19 mouse cellular contexts compared by ENCODE assay signal in genomic region chr16:88225616-88226015, GRCm38 (mm10).
DNase-seq lines count a peak whose midpoint lies in the region; TF ChIP-seq lines count a peak whose summit lies in the region.
"Had no signal": no experiment of that assay in that cellular context is flagged by ENCODE, and none has a peak within 500 bp of the region (broad histone marks: within the 10 kb centered on the region; RNA-seq: fewer than 3 reads in every experiment).

No protein-coding gene starts in this region.

- TF ChIP-seq CTCF in thymus, adult 2 months (IDR thresholded peaks at IDR 0.05; ENCODE audit: borderline replicate concordance, control insufficient read depth, extremely low read depth, insufficient read depth, low read length, poor library complexity): no peak

- no peak overlapping the region for H3K27ac ChIP-seq in ES-E14 (ENCODE audit: insufficient read depth, low read depth, low read length, poor library complexity, severe bottlenecking)
- no peak overlapping the region for H3K27ac ChIP-seq in hindbrain, embryonic 10.5 days
- H3K27ac ChIP-seq in thymus, adult 2 months (ENCODE audit: control insufficient read depth, insufficient read depth, low read length): no peak overlapping the region
- H3K27ac ChIP-seq: embryonic facial prominence, embryonic 10.5 days; embryonic facial prominence, embryonic 12.5 days; forebrain, embryonic 13.5 days; forebrain, embryonic 15.5 days had no signal

- H3K9me3 ChIP-seq in ES-E14 (ENCODE audit: control insufficient read depth, insufficient read depth, low read depth, low read length): no peaks in the 10 kb centered on the region
- H3K9me3 ChIP-seq in hindbrain, embryonic 10.5 days: no peaks in the 10 kb centered on the region
- H3K9me3 ChIP-seq: embryonic facial prominence, embryonic 10.5 days; embryonic facial prominence, embryonic 12.5 days; forebrain, embryonic 13.5 days; forebrain, embryonic 15.5 days had no signal

- H3K4me1 ChIP-seq in ES-E14 (ENCODE audit: control insufficient read depth in 2 of 2, insufficient read depth in 2 of 2, low read length in 2 of 2, poor library complexity in 1 of 2): no peaks in the 10 kb centered on the region
- H3K4me1 ChIP-seq in hindbrain, embryonic 10.5 days (replicated peaks): no peaks in the 10 kb centered on the region
- no peaks in the 10 kb centered on the region for H3K4me1 ChIP-seq in thymus, adult 2 months (replicated peaks; ENCODE audit: control insufficient read depth, insufficient read depth, low read length)
- H3K4me1 ChIP-seq: embryonic facial prominence, embryonic 10.5 days; embryonic facial prominence, embryonic 12.5 days; forebrain, embryonic 13.5 days; forebrain, embryonic 15.5 days had no signal

- in situ Hi-C loops in ES-E14 (cut with MboI; ENCODE audit: low sequenced_read_pairs in 2 of 2, unreplicated experiment in 2 of 2): no loop called here

- peak; percentile 57 for DNase-seq in ES-CJ7 (ENCODE audit: low read depth, low spot score)
- DNase-seq in ES-E14 (ENCODE audit: low read depth, low spot score): peak; percentile 9
- DNase-seq in ZHBTc4 (ENCODE audit: low read depth, low spot score): peak; percentile 32
- no peak for DNase-seq in hindbrain, embryonic 10.5 days (ENCODE audit: low spot score)
- DNase-seq in thymus, adult 2 months: no peak
- DNase-seq: adrenal gland, adult 2 months; adrenal gland, postnatal 10 days; adrenal gland, postnatal 25 days; cerebellum, adult 11 months; cerebellum, adult 18-20 months; cerebellum, adult 8-10 months; cerebellum, adult 9-11 months; cerebellum, postnatal 14 days; cerebellum, postnatal 36 days; forebrain, postnatal 0 days had no signal

- 57% methylated on average over 16 of the region's 16 CpGs for WGBS in hindbrain, embryonic 10.5 days
- WGBS in thymus, adult 2 months: 69% methylated on average over 16 of the region's 16 CpGs

- no peak overlapping the region for H3K4me3 ChIP-seq in ES-E14 (ENCODE audit: insufficient read depth in 1 of 2, low read depth in 1 of 2, low read length in 2 of 2, poor library complexity in 1 of 2, severe bottlenecking in 1 of 2)
- H3K4me3 ChIP-seq in hindbrain, embryonic 10.5 days: no peak overlapping the region
- H3K4me3 ChIP-seq in thymus, adult 2 months (ENCODE audit: control insufficient read depth, insufficient read depth, low read length): no peak overlapping the region
- H3K4me3 ChIP-seq: embryonic facial prominence, embryonic 10.5 days; embryonic facial prominence, embryonic 12.5 days; forebrain, embryonic 13.5 days; forebrain, embryonic 15.5 days had no signal

- H3K36me3 ChIP-seq in ES-E14 (ENCODE audit: control insufficient read depth, insufficient read depth, low read length, poor library complexity, severe bottlenecking): no peaks in the 10 kb centered on the region
- no peaks in the 10 kb centered on the region for H3K36me3 ChIP-seq in hindbrain, embryonic 10.5 days
- H3K36me3 ChIP-seq in thymus, adult 2 months (ENCODE audit: control insufficient read depth, insufficient read depth, low read length): no peaks in the 10 kb centered on the region
- H3K36me3 ChIP-seq: embryonic facial prominence, embryonic 10.5 days; embryonic facial prominence, embryonic 12.5 days; forebrain, embryonic 15.5 days had no signal

- no peak overlapping the region for H3K9ac ChIP-seq in ES-E14 (ENCODE audit: insufficient read depth, low read depth, low read length, poor library complexity, severe bottlenecking)
- H3K9ac ChIP-seq: embryonic facial prominence, embryonic 12.5 days; forebrain, embryonic 13.5 days; forebrain, embryonic 15.5 days; forebrain, postnatal 0 days had no signal

- TF ChIP-seq POLR2A in thymus, adult 2 months (IDR thresholded peaks at IDR 0.05; ENCODE audit: control insufficient read depth, extremely low read depth, insufficient read depth, low read length, poor library complexity): no peak

- H3K27me3 ChIP-seq in hindbrain, embryonic 10.5 days (ENCODE audit: insufficient read depth, poor library complexity, severe bottlenecking): no peaks in the 10 kb centered on the region
- H3K27me3 ChIP-seq in thymus, adult 2 months (ENCODE audit: control insufficient read depth, insufficient read depth, low read length): no peaks in the 10 kb centered on the region
- H3K27me3 ChIP-seq: embryonic facial prominence, embryonic 12.5 days; forebrain, embryonic 13.5 days; forebrain, embryonic 15.5 days had no signal

TF ChIP-seq in ES-E14, 5 proteins besides CTCF, POLR2A, EP300 and RAD21:
- TF ChIP-seq MAFK (IDR thresholded peaks at IDR 0.05; ENCODE audit: insufficient read depth, low read depth, low read length) (no peak), ZC3H11A (IDR thresholded peaks at IDR 0.05; ENCODE audit: borderline replicate concordance, low read depth, low read length) (no peak), HCFC1 (IDR thresholded peaks at IDR 0.05; ENCODE audit: borderline replicate concordance, insufficient read depth, low read length) (no peak), ZNF384 (IDR thresholded peaks at IDR 0.05; ENCODE audit: low read depth, low read length) (no peak), CHD2 (IDR thresholded peaks at IDR 0.05; ENCODE audit: low read depth, low read length) (no peak)

Comparison
In these comparisons a context has a peak if more than half of its experiments do, and no peak if none do; other contexts are left out.
1. DNase-seq: peak in ES-CJ7 (single experiment), ES-E14 (single experiment) and ZHBTc4 (single experiment); none in hindbrain, embryonic 10.5 days (single experiment) and thymus, adult 2 months (single experiment).